Mouse (Mus musculus) testis, adult 2 months (tissue): ENCODE measurements around the gene Tcap.

Experiments used
- CTCF ChIP-seq: fragments of 200-500 bp; IDR thresholded peaks from 2 replicates; pipeline ENCODE4 v1.5.1; 2012; ENCODE audit warnings: low read depth, mild to moderate bottlenecking, inconsistent platforms, low read length, moderate library complexity; ENCODE audit not compliant: control insufficient read depth, insufficient read depth, insufficient replicate concordance
- POLR2A ChIP-seq: fragments of 200-500 bp; IDR thresholded peaks from 2 replicates; pipeline ENCODE4 v1.6.1; 2012; ENCODE audit warnings: low read depth, mild to moderate bottlenecking, inconsistent platforms, low read length, moderate library complexity; ENCODE audit not compliant: control insufficient read depth

DNA sequence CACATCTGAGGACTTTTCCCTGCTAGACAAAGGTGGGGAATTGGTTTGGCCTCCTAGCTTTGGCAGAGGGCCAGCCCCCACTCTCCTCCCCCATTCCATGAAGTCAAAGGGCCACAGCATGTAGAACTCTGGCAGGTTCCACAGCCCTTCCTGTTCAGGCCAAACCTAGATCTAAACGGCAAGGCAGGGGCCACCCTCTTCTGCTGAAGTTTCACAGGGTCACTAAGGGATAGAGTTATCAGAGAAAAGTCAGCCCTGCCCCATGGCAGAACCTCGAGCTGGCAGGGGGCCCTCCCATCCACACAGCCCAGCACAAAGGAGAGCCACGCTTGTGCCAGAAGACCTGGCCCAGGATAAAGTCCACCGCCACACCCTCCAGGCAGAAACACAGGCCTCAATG lies 11.4 kb downstream of the Tcap start:
- TF ChIP-seq CTCF (no peak), POLR2A (no peak)
